Comparison of ENCODE assay signal across 28 mouse cellular contexts in genomic region chr1:164220261-164220660, GRCm38 (mm10).
"Had no signal": no experiment of that assay in that cellular context is flagged by ENCODE, and none has a peak within 500 bp of the region (broad histone marks: within the 10 kb centered on the region; RNA-seq: fewer than 3 reads in every experiment).

No protein-coding gene starts in this region.

- H3K27ac ChIP-seq: embryonic facial prominence, embryonic 10.5 days; embryonic facial prominence, embryonic 12.5 days; embryonic facial prominence, embryonic 13.5 days; embryonic facial prominence, embryonic 15.5 days; forebrain, embryonic 10.5 days; forebrain, embryonic 12.5 days; forebrain, embryonic 13.5 days; forebrain, embryonic 15.5 days; gastrocnemius, adult 2 months; heart, adult 2 months had no signal

- H3K9me3 ChIP-seq: embryonic facial prominence, embryonic 10.5 days; embryonic facial prominence, embryonic 12.5 days; embryonic facial prominence, embryonic 13.5 days; embryonic facial prominence, embryonic 15.5 days; forebrain, embryonic 10.5 days; forebrain, embryonic 12.5 days; forebrain, embryonic 13.5 days; forebrain, embryonic 15.5 days had no signal

- H3K9ac ChIP-seq: embryonic facial prominence, embryonic 12.5 days; embryonic facial prominence, embryonic 13.5 days; embryonic facial prominence, embryonic 15.5 days; forebrain, embryonic 12.5 days; forebrain, embryonic 13.5 days; forebrain, embryonic 15.5 days; forebrain, postnatal 0 days had no signal

- DNase-seq: cerebellum, adult 8-10 months; cerebellum, adult 9-10 months; cerebellum, adult 9-11 months; cerebellum, postnatal 10 days; cerebellum, postnatal 14 days; cerebellum, postnatal 25 days; cerebellum, postnatal 36 days; embryo, embryonic 11 days; forebrain, postnatal 0 days; gastrocnemius, adult 2 months; gastrocnemius, postnatal 10 days; gastrocnemius, postnatal 14 days; gastrocnemius, postnatal 25 days; gastrocnemius, postnatal 36 days; heart, adult 11 months; heart, adult 18-20 months; heart, adult 2 months had no signal

- H3K4me1 ChIP-seq: embryonic facial prominence, embryonic 12.5 days; embryonic facial prominence, embryonic 15.5 days; forebrain, embryonic 12.5 days had no signal

- H3K4me3 ChIP-seq: embryonic facial prominence, embryonic 10.5 days; embryonic facial prominence, embryonic 12.5 days; embryonic facial prominence, embryonic 13.5 days; embryonic facial prominence, embryonic 15.5 days; erythroblast, embryonic 14.5 days; forebrain, embryonic 10.5 days; forebrain, embryonic 12.5 days; forebrain, embryonic 13.5 days; forebrain, embryonic 15.5 days; gastrocnemius, adult 2 months; heart, adult 2 months had no signal

- H3K27me3 ChIP-seq: embryonic facial prominence, embryonic 12.5 days; embryonic facial prominence, embryonic 15.5 days; forebrain, embryonic 12.5 days; forebrain, embryonic 13.5 days; forebrain, embryonic 15.5 days had no signal

- H3K36me3 ChIP-seq: embryonic facial prominence, embryonic 10.5 days; embryonic facial prominence, embryonic 12.5 days; embryonic facial prominence, embryonic 13.5 days; embryonic facial prominence, embryonic 15.5 days; forebrain, embryonic 10.5 days; forebrain, embryonic 12.5 days; forebrain, embryonic 15.5 days had no signal

- ATAC-seq: forebrain, embryonic 13.5 days; forebrain, embryonic 14.5 days; forebrain, embryonic 15.5 days; forebrain, embryonic 16.5 days; forebrain, postnatal 0 days had no signal

- H3K4me2 ChIP-seq: embryonic facial prominence, embryonic 12.5 days; embryonic facial prominence, embryonic 13.5 days; embryonic facial prominence, embryonic 15.5 days; forebrain, embryonic 12.5 days; forebrain, embryonic 13.5 days; forebrain, embryonic 15.5 days had no signal
